Mouse (Mus musculus) heart, embryonic 11.5 days (tissue): ENCODE measurements around the gene Vangl2. TPM values are rescaled to one million over a fixed set of nuclear protein-coding genes. Genes with fewer than 3 reads are reported as not detected.
"Not testable (repeated sequence)": the region's sequence is repeated elsewhere in the genome, so short reads cannot be mapped to it uniquely, and the experiment has no call there.

Experiments used
- ATAC-seq: fragments of 200-750 bp; cut with Nextera tagmentation; replicated peaks from 2 replicates; pipeline ENCODE4 v1.8.0; 2017; ENCODE audit warnings: moderate library complexity; ENCODE audit not compliant: insufficient number of reproducible peaks, low FRiP score, low TSS enrichment
- H3K27ac ChIP-seq: fragments of 300-500 bp; sonication (generic); 2 replicates; pipeline ENCODE4 v1.5.1; 2014; ENCODE audit warnings: mild to moderate bottlenecking, low read depth, low read length
- H3K27me3 ChIP-seq: fragments of 300-500 bp; sonication (generic); 2 replicates; pipeline ENCODE4 v1.6.1; 2014; ENCODE audit warnings: mild to moderate bottlenecking, low read length, mixed read lengths; ENCODE audit not compliant: control insufficient read depth, insufficient read depth
- H3K36me3 ChIP-seq: fragments of 300-500 bp; sonication (generic); 2 replicates; pipeline ENCODE4 v1.6.1; 2014; ENCODE audit warnings: mild to moderate bottlenecking, low read length, moderate library complexity, mixed read lengths; ENCODE audit not compliant: control insufficient read depth, insufficient read depth
- H3K4me1 ChIP-seq: fragments of 300-500 bp; sonication (generic); 2 replicates; pipeline ENCODE4 v1.6.1; 2014; ENCODE audit warnings: low read length; ENCODE audit not compliant: control insufficient read depth, insufficient read depth
- H3K4me2 ChIP-seq: fragments of 300-500 bp; sonication (generic); 2 replicates; pipeline ENCODE4 v1.6.1; 2014; ENCODE audit warnings: mild to moderate bottlenecking, moderate library complexity
- H3K4me3 ChIP-seq: fragments of 300-500 bp; sonication (generic); 2 replicates; pipeline ENCODE4 v1.5.1; 2014; ENCODE audit warnings: low read depth, low read length
- H3K9ac ChIP-seq: fragments of 300-500 bp; sonication (generic); 2 replicates; pipeline ENCODE4 v1.6.1; 2014; ENCODE audit warnings: mild to moderate bottlenecking, low read depth, low read length, moderate library complexity
- H3K9me3 ChIP-seq: fragments of 300-500 bp; sonication (generic); replicated peaks from 2 replicates; pipeline ENCODE4 v1.6.1; 2016; ENCODE audit warnings: low read length; ENCODE audit not compliant: control insufficient read depth
- WGBS: fragments of 180-500 bp; shearing (Covaris S2); extraction: QIAGEN DNeasy Blood & Tissue Kit; methylation state at CpG from one replicate; pipeline ENCODE4 v1.1.7; 2014; ENCODE audit not compliant: insufficient replicate concordance; 5-methylcytosine and 5-hydroxymethylcytosine counted together
- polyA plus RNA-seq: library from polyadenylated mRNA; unstranded; fragments of >200 nt; fragmentation: Nextera tagmentation; extraction: Ambion mirVana; gene quantifications from 2 replicates; pipeline ENCODE4 v1.2.1, GENCODE M21; 2014

The Vangl2 gene
- polyA plus RNA-seq, 1 experiment from 2014 or later: 10.4 TPM

- WGBS: 88% methylated on average over 2 of the region's 2 CpGs
- not testable (repeated sequence) for ATAC-seq, H3K4me1 ChIP-seq, H3K36me3 ChIP-seq, H3K4me2 ChIP-seq, H3K27ac ChIP-seq, H3K9me3 ChIP-seq, H3K27me3 ChIP-seq, H3K4me3 ChIP-seq, H3K9ac ChIP-seq
Observed at GRCm38 (mm10) chr1:171974361-171974760, 53.9 kb downstream of the Vangl2 start.

GRCm38 (mm10) chr1:171970854-171971586 lies 57.2 kb downstream of the Vangl2 start:
- Histone ChIP-seq H3K4me1 (no peaks in the 10 kb centered on the region), H3K36me3 (no peaks in the 10 kb centered on the region), H3K9me3 (no peaks in the 10 kb centered on the region), H3K4me2 (no peak overlapping the region), H3K27me3 (no peaks in the 10 kb centered on the region), H3K4me3 (no peak overlapping the region), H3K27ac (no peak overlapping the region), H3K9ac (no peak overlapping the region)
- ATAC-seq: no peak
- 62% methylated on average over 10 of the region's 10 CpGs for whole genome bisulfite sequencing

GRCm38 (mm10) chr1:171969221-171969620 lies 59.0 kb downstream of the Vangl2 start:
- no peaks in the 10 kb centered on the region for H3K27me3 ChIP-seq
- H3K4me3 ChIP-seq: no peak overlapping the region
- no peaks in the 10 kb centered on the region for H3K4me1 ChIP-seq
- no peak overlapping the region for H3K4me2 ChIP-seq
- no peak overlapping the region for H3K27ac ChIP-seq
- no peak for ATAC-seq
- no peaks in the 10 kb centered on the region for H3K36me3 ChIP-seq
- H3K9me3 ChIP-seq: no peaks in the 10 kb centered on the region
- no peak overlapping the region for H3K9ac ChIP-seq
- 85% methylated on average over 6 of the region's 6 CpGs for WGBS

GRCm38 (mm10) chr1:171966054-171966790 lies 62.0 kb downstream of the Vangl2 start:
- no peak overlapping the region for H3K4me2 ChIP-seq
- H3K4me3 ChIP-seq: no peak overlapping the region
- no peaks in the 10 kb centered on the region for H3K4me1 ChIP-seq
- H3K27me3 ChIP-seq: no peaks in the 10 kb centered on the region
- H3K36me3 ChIP-seq: no peaks in the 10 kb centered on the region
- no peak for ATAC-seq
- H3K27ac ChIP-seq: no peak overlapping the region
- 51% methylated on average over 6 of the region's 6 CpGs for WGBS
- H3K9me3 ChIP-seq: no peaks in the 10 kb centered on the region
- H3K9ac ChIP-seq: no peak overlapping the region

GRCm38 (mm10) chr1:171963613-171964012 lies 64.6 kb downstream of the Vangl2 start:
- Histone ChIP-seq H3K36me3 (no peaks in the 10 kb centered on the region), H3K4me3 (no peak overlapping the region), H3K27ac (no peak overlapping the region), H3K4me2 (no peak overlapping the region), H3K9ac (no peak overlapping the region), H3K27me3 (no peaks in the 10 kb centered on the region), H3K9me3 (no peaks in the 10 kb centered on the region), H3K4me1 (no peaks in the 10 kb centered on the region)
- no peak for ATAC-seq
- 72% methylated on average over 6 of the region's 6 CpGs for WGBS

GRCm38 (mm10) chr1:171961704-171962103 lies 66.5 kb downstream of the Vangl2 start:
- Histone ChIP-seq H3K4me1 (no peaks in the 10 kb centered on the region), H3K4me3 (no peak overlapping the region), H3K4me2 (no peak overlapping the region), H3K9ac (no peak overlapping the region), H3K27me3 (no peaks in the 10 kb centered on the region), H3K9me3 (no peaks in the 10 kb centered on the region), H3K27ac (no peak overlapping the region), H3K36me3 (no peaks in the 10 kb centered on the region)
- ATAC-seq: no peak
- WGBS: 79% methylated on average over 6 of the region's 6 CpGs

- no peaks in the 10 kb centered on the region for H3K36me3 ChIP-seq
- no peak overlapping the region for H3K9ac ChIP-seq
- 81% methylated on average over 5 of the region's 5 CpGs for WGBS
- no peak overlapping the region for H3K4me3 ChIP-seq
- no peaks in the 10 kb centered on the region for H3K9me3 ChIP-seq
- no peak overlapping the region for H3K4me2 ChIP-seq
- H3K4me1 ChIP-seq: no peaks in the 10 kb centered on the region
- no peak for ATAC-seq
- no peak overlapping the region for H3K27ac ChIP-seq
- H3K27me3 ChIP-seq: no peaks in the 10 kb centered on the region
Observed at GRCm38 (mm10) chr1:171960726-171961125, 67.5 kb downstream of the Vangl2 start.

GRCm38 (mm10) chr1:171957411-171957810 lies 70.8 kb downstream of the Vangl2 start:
- no peak overlapping the region for H3K4me3 ChIP-seq
- no peaks in the 10 kb centered on the region for H3K9me3 ChIP-seq
- no peak overlapping the region for H3K9ac ChIP-seq
- no peaks in the 10 kb centered on the region for H3K36me3 ChIP-seq
- H3K27ac ChIP-seq: no peak overlapping the region
- WGBS: 77% methylated on average over 2 of the region's 2 CpGs
- no peak for ATAC-seq
- H3K4me2 ChIP-seq: no peak overlapping the region
- H3K4me1 ChIP-seq: no peaks in the 10 kb centered on the region
- no peaks in the 10 kb centered on the region for H3K27me3 ChIP-seq
